Mouse (Mus musculus) left cerebral cortex, adult 8-10 months (tissue): ENCODE results near the gene Hoxd10. TPM values are rescaled to one million over a fixed set of nuclear protein-coding genes. Genes with fewer than 3 reads are reported as not detected.

Experiments
- DNase-seq, 2 experiments: peaks; one replicate each; pipeline ENCODE4 v3.0.0; 2022; ENCODE audit warnings: low spot score in 2 of 2
- total RNA-seq, 4 experiments: library from RNA; stranded (reverse); gene quantifications; 2 replicates each; pipeline ENCODE4 v1.2.4; 2022

Hoxd10 gene
- total RNA-seq, 4 experiments from 2014 or later, result not detected

DNA sequence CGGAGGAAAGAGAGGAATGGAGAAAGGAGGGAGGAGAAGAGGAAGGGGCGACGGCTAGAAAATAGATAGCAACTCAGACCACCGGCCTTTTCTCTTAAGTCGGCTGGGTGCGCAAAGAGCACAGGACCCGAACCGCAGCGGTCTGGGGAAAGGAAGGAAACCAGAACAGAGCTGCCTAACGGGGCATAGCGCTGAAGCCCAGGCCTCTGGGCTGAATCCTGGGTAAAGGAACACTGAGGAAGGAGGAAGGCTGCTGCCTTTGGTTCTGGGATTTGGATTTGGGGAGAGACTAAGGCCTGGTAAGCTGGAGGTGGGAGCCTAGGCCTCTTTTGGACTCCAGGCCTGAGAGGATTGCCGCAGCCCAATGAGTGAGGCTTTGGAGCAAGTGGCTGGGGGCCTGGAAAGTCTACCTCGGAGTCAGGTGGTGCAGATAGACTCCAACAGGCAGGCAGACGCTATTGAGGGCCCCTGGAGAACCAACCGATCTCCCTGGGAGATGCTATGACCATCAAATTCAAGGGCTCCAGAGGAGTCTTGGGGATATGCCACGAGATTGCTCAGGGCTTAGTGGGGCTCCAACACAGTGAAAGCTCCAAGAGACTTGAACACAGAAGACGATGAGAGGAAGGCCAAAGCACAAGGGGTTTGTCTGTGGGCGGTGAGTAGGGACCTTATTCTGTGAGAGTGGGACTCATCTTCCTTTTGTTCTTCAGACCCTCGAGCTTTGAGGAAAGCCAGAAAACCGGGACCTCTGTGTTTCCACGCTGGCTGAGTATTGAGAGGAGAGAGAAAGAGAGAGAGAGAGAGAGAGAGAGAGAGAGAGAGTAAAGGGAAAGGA, 10.9 kb upstream of the Hoxd10 start:
- no peak for DNase-seq

DNA sequence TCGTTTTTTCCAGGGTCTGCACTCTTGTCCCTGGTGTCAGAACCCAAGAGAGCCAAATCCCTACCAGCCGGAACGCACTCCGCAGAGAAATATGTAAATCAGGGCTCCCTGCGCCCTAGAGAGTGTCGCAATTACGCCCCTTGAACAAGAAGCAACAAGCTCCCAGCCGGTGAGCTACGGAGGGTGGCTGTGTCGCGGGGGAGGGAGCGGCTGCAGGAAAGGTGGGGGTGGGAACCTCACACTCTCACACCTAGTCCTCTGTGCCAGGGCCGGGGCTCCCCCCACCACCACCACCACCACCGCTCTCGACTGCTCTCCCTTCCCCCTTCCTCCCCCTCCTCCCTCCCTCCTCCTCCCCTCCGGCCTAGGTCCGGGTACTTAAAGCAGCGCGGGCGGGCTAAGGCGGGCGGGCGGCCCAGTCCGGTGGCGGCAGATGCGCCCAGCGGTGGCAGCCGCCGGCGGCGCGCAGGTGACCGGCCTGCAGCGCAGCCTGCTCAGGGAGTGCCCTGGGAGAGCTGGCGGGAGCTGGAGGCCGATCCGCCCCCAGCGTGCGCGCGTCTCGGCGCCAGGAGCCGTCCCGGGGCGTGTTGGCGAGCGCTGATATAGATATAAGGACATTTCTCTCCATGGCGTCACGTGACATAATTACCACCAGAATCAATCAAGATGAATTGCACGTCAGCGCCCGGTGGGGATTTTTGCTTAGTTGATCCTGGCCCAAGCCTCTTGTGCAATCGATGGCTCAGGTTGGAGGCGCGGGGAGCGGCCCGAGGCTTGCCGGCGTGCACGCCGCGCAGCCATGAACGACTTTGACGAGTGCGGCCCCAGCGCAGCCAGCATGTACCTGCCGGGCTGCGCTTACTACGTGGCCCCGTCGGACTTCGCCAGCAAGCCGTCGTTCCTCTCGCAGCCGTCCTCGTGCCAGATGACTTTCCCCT, 9.9 kb upstream of the Hoxd10 start:
- DNase-seq, result no peak

DNA sequence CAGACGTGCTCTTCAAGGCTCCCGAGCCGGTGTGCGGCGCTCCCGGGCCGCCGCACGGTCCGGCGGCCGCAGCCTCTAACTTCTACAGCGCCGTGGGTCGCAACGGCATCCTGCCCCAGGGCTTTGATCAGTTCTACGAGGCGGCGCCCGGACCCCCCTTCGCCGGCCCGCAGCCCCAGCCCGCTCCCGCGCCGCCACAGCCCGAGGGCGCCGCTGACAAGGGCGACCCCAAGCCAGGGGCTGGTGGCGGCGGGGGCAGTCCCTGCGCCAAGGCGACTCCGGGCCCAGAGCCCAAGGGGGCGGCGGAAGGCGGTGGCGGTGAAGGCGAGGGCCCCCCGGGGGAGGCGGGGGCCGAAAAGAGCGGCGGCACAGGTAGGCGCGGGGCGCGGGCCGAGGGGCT, 8.9 kb upstream of the Hoxd10 start:
- no peak for DNase-seq

DNA sequence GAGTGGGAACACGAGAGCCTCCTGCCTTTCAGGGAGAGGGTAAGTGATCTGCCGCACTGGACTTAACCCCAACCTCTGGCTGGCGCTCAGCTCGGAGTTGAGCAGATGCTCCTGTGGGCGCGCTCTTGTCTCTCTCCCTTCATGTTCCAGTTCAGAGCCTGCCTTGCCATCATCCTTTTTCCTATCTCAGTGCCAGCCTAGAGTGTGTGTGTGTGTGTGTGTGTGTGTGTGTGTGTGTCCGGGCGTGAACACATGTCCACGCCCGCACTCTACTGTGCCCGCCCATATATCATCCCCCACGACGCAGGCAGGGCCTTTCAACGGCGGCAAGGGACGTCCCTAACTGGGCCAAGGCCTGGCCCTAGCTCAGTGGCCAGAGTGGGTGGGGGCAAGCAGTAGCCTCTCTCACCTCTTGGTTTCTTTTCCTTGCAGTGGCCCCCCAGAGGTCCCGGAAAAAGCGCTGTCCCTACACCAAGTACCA, 8.2 kb upstream of the Hoxd10 start:
- no peak for DNase-seq

DNA sequence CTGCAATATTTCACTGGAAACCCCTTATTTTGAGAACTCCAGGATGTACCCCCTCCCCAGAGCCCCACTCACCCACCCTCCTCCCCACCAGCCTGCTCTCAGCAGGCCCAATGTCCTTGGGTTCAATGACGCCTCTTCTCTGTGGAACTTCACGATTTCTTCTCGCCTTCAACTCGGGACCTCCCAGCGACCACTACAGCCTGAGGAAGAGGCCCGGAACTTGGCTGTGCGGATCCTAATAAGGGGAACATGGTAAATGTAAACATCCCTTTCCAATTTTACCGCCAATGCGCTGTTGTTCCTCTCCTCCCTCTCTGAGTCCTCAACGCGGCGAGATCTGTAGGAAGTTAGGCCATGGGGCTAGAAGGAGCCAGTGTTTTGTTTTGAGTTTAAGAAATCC, 7.6 kb upstream of the Hoxd10 start:
- DNase-seq, result no peak

DNA sequence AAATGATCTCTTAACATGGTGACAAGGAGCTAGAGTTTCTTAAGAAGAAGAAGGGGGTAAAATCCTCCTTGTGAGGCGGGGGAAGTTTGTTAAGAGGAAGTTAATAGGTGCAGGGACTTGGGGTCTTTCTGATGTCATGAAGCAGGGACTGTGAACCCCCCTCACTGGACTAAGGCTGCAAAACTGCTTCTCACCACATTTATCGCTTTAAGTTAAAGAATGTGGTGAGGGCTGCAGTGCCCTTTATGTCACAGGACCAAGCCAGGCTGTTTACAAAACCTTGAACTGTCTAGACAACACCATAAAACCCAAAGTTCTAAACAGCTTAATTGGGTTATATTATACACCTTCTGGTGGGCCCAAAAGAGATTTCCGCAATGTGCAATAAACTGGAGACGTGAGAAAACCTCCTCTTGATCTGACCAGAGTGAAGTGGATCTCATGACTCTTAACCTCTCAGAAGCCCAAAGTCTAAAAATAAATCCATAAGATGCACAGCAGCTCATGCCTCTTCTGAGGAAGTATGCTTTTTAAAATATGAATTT, 6.6 kb upstream of the Hoxd10 start:
- DNase-seq, result no peak

DNA sequence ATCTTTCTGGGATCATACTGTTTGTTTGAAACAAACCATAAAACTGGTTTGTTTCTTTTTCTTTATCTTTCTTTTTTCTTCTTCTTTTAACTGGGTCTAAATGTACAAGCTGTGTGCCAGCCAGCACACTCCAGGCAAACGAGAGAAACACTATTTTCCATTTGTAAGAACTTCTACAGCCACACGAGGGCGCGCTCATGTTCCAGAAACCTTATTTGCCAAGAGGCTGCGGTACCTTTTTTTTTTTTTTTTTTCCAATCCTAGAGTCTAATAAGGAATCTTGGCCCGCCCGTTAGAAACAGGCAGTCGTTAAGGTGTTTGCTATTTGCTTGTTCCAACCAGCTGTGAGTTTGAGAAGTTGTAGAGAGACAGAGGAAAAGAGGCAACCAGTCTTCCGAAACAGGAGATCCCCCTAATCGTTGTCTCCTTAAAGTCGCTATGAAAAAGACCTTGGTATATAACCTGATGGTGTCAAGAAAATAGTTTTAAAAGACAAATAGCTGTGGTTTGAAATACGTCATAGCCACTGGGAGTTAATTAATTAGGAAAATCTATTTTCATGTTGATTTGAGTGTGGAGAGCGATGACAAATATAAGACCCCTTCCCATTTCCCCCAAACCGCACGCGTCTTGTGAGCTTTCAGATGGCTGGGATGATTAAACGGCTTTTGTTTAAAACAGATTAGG, 5.3 kb upstream of the Hoxd10 start:
- DNase-seq, result no peak

DNA sequence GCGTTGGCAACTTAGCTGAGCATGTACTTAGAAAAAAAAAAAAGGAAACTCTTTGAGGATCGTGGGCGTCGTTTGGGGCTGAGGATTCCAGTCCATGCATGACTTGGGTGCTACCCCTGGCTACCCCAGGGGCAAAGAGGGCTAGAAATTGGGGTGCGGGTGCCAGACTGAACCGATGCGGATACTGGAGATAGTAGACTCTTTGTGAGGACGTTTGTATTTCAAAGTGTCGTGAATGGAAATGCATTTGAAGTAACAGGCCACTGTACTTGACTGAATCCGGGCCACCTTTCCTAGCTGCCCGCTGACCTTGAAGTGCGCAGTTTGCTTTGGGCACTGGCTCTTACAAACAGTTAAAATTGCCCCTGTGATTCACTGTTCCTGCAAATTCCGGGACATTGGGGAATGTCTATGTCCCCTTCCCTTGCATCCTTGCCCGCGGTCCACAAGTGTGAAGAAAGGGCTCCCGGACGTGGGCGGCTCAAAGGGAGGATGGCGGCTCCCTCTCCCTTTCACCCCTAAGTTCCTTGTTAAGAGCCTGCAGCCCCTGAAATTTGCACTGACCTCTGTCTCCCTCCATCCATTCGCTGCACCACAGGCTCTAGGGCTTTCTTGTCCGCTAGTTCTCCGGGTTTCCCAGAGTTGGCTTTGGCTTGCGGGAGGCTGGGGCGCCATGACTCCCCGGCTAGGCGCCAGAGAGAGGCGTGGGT, 4.6 kb upstream of the Hoxd10 start:
- DNase-seq, result no peak

DNA sequence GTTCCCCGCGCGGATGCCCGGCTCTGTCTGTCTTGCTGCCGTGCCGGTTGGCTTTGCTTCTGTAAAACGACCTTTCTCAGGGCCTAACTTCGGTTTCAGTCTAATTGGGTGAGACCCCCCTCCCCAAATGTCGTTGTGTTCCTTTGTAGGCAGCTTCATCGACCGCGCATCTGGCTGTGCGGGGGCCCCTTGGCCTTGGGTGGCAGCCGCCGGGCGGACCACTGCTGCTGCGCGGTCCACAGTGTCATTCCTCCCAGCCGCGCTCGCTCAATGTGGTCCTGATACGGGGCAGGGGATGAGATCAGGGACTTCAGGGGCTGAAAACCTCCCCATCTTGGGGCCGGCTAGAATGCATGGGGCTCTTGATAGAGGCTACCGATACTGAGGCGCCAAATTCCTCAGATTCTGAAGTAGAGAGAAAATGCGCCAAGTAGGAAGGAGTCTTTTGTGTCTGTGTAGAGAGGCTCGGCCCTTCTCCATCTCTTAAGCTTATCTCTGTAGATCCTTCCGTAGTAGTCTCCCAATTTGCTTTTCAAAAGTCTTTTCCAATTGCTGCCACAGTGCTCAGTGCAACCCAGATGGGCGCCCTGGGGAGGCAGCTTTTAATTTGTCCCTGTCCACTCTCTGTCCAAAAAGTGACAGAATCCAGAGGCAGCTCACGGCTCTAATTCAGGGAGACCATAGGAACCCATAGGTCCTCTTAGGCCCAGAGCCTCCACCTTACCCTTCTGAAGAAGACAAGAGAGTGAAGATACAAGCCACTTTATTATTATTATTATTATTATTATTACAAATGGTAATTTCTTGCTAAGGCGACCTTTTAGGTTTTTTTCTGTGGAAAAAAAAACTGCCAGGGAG, 3.8 kb upstream of the Hoxd10 start:
- DNase-seq, result no peak

DNA sequence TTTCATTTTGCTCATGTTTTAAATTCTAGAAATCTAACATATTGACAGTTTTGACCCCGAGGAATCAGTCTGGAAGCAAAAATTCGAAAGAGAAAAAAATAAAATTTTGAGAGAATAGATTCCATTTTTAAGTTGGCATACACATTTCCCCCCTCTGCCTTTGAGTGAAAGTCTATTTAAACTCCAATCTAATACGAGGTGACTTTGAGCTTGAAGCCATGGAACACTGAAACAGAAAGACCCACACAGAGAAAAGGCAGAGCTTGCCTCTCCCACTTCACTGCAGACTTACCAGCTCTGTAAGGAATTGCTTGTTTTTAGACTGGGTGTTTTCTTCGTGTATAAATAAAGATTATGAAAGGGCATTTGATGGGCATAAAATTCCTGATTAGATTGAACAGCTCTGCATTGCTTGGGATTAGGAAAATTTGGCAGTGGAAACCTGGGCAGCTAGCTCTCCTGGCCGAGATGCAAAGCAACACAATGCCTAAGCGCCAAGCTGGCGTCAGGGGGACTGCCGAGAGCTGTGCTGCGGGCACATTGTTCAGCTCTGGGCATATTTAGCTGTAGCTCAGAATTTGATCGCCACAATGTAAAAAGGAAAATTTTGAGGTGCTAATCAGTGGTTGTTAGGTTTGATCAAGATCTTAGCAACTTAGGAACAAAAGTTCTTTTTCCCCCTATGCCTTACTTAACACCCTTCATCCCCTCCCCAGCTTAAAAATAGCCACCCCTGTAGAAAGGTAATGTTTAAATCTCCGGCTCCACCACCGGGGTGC, 2.7 kb upstream of the Hoxd10 start:
- no peak for DNase-seq

DNA sequence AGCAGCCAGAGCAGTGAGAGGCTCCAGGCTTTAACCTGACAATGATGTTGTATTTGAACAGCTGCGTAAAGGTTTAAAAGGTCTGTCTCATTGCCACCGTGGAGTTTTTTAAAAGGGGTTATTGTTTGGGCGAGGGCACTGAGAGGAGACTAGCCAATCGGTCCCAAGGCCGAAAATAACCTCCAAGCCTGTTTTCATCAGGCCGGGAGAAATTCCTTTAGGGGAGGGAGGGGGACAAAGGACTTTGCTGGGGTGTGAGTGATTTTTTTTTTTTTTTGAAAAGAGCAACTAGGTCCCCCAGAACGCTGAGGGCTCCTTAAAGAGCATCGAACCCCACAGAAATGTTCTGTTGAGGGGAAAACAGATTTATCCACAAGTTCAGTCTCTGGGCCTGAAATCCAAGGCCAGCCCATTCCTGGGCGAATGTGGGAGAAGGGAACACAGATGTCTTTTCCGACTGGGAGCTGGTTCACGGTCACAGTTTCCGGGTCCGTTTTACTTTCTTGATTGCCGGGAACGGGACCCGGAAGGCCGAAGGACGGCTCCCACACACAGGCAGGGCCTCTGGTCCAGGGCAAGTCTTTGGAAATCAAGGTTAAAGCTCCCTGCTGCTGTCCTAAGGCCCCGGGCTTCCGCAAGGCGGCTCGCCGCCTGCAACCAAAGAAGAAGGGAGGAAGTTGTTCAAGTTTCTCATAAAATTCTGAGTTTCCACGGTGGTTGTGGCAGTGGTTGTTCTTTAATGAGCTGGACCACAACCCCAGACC, 2.0 kb upstream of the Hoxd10 start:
- DNase-seq, result no peak

DNA sequence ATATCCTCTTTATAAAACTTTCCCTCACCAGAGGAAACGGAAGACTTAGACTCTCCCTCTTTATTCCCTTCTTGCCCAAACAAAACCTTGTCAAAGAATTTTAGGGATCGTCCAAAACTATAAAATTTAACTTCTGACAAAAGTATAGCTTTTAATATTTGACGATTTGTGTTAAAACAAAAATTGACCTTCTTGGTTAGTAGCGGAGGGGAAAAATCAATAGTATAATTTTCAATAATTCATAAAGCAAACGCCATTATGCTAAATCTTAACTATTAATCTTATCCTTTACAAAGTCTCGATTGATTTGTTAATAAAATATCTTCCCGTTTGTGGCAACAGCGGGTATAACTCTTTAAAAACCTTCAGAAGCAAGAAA, 1.4 kb upstream of the Hoxd10 start:
- DNase-seq, result no peak

DNA sequence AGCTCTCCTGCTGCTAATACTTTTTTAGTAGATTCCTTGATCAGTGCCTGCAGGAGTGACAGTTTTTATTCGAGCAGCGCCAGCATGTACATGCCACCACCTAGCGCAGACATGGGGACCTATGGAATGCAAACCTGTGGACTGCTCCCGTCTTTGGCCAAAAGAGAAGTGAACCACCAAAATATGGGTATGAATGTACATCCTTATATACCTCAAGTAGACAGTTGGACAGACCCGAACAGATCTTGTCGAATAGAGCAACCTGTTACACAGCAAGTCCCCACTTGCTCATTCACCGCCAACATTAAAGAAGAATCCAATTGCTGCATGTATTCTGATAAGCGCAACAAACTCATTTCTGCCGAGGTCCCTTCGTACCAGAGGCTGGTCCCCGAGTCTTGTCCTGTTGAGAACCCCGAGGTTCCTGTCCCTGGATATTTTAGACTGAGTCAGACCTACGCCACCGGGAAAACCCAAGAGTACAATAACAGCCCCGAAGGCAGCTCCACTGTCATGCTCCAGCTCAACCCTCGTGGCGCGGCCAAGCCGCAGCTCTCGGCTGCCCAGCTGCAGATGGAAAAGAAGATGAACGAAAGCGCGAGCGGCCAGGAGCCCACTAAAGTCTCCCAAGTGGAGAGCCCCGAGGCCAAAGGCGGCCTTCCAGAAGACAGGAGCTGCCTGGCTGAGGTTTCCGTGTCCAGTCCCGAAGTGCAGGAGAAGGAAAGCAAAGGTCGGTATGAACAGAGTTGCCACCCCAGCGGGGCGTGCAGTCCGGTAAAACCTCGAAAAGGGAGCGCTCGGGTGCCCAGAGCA, 477 bp downstream of the Hoxd10 start:
- DNase-seq, result no peak

DNA sequence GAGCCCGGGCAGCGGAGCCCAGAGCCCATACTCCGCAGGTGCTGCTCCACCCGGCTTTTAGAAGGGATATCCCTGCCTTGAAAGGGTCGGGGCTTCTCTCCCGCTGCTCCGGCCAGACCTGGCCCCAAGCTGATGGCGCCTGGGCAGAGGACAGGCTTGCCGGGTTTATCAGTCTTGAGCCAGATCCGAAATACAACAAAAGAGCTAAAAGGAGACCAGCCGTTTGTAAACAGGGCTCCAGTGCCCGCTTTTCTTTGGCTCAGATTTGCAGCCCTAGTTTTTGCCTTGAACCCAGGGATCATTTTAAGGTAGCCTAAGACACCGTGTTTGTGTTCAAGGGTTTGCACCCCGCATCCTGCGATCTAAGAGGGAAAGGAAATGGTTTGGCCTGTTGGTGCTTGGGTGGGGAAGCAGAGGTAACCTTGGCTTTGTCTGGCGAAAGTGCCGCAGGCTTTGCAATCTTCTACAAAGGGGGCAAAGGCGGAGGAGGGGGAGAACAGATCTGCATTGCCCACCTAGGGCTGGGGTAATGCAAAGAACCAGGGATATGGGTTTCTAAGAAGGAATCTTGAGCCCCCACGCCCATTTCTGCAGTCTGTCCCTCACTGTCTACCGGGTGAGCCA, 1.2 kb downstream of the Hoxd10 start:
- no peak for DNase-seq

DNA sequence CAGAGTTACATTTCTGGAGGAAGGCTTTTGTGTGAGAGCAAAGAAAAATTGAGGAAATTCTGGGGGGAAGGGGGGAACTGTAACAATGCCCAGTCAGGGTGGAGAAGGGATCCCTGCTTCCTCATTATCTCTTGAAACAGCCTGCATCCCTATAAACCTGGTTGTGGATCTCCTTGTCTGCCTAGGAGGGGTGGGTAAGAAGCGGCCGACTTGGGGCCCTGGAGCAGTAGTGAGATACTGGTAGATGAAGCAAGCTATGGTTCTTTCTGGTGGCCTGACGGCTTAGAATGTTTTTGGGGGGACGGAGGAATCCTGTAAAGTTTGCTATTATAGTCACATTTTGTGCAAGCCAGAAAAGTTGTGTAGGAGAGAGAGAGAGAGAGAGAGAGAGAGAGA, 1.7 kb downstream of the Hoxd10 start:
- DNase-seq, result no peak

DNA sequence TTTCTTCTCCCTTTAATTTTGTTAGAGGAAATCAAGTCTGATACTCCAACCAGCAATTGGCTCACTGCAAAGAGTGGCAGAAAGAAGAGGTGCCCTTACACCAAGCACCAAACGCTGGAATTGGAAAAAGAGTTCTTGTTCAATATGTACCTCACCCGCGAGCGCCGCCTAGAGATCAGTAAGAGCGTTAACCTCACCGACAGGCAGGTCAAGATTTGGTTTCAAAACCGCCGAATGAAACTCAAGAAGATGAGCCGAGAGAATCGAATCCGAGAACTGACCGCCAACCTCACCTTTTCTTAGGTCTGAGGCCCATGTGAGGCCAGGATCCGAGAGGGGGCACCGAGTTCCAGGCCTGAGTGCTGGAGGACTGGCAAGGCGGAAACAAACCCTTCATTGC, 2.3 kb downstream of the Hoxd10 start:
- DNase-seq, result no peak

DNA sequence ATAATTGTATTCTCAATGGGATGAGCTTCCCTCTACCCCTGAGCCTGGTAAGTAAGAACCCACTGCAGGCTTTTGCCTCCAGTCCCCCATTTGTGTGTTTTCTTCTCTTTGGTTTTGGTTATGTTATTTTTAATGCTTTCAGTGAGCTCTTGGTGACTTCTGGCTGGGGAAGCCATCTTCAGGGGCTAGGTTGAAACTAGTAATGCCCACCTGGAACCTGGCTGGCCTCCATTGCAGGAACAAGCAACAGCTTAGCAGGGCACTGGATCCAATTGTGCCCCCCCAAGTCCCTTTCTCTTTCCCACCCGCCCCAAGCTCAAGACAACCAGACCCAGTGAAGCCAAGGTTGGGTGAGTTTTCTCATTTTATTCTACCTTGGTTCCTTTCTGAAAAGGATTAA, 3.7 kb downstream of the Hoxd10 start:
- no peak for DNase-seq
